Mouse (Mus musculus) forebrain, embryonic 14.5 days (tissue): ENCODE data around the gene Hoxa9. TPM values are rescaled to one million over a fixed set of nuclear protein-coding genes. Genes with fewer than 3 reads are reported as not detected.

Source experiments
- ATAC-seq: fragments of 200-750 bp; cut with Nextera tagmentation; 2 replicates; pipeline ENCODE4 v1.8.0; 2017; ENCODE audit warnings: mild to moderate bottlenecking, moderate library complexity
- DNase-seq: peaks from one replicate; pipeline ENCODE4 v3.0.0-alpha.2; 2015; ENCODE audit warnings: low spot score
- H3K27ac ChIP-seq: fragments of 300-500 bp; sonication (generic); 2 replicates; pipeline ENCODE4 v1.5.1; 2014; ENCODE audit warnings: low read depth, mild to moderate bottlenecking, control low read depth, low read length, moderate library complexity
- H3K27me3 ChIP-seq: fragments of 300-500 bp; sonication (generic); replicated peaks from 2 replicates; pipeline ENCODE4 v1.6.1; 2014; ENCODE audit warnings: low read length, control low read depth, mixed read lengths; ENCODE audit not compliant: control insufficient read depth, insufficient read depth
- H3K36me3 ChIP-seq: fragments of 300-500 bp; sonication (generic); 2 replicates; pipeline ENCODE4 v1.6.1; 2014; ENCODE audit warnings: low read length, control low read depth; ENCODE audit not compliant: control insufficient read depth, insufficient read depth
- H3K4me1 ChIP-seq: fragments of 300-500 bp; sonication (generic); 2 replicates; pipeline ENCODE4 v1.6.1; 2014; ENCODE audit warnings: antibody characterized with exemption, low read length, control low read depth; ENCODE audit not compliant: control insufficient read depth, insufficient read depth
- H3K4me2 ChIP-seq: fragments of 300-500 bp; sonication (generic); 2 replicates; pipeline ENCODE4 v1.6.1; 2014; ENCODE audit warnings: mild to moderate bottlenecking, control low read depth, low read length
- H3K4me3 ChIP-seq: fragments of 300-500 bp; sonication (generic); 2 replicates; pipeline ENCODE4 v1.5.1; 2014; ENCODE audit warnings: low read depth, low read length, control low read depth
- H3K9ac ChIP-seq: fragments of 300-500 bp; sonication (generic); 2 replicates; pipeline ENCODE4 v1.6.1; 2014; ENCODE audit warnings: mild to moderate bottlenecking, low read length, control low read depth, moderate library complexity
- H3K9me3 ChIP-seq: fragments of 300-500 bp; sonication (generic); replicated peaks from 2 replicates; pipeline ENCODE4 v1.6.1; 2016; ENCODE audit warnings: low read length, control low read depth, mixed read lengths; ENCODE audit not compliant: control insufficient read depth
- WGBS: fragments of 180-500 bp; shearing (Covaris S2); extraction: QIAGEN DNeasy Blood & Tissue Kit; methylation state at CpG from one replicate; pipeline ENCODE4 v1.1.7; 2014; 5-methylcytosine and 5-hydroxymethylcytosine counted together
- polyA plus RNA-seq: library from polyadenylated mRNA; unstranded; fragments of >200 nt; fragmentation: Nextera tagmentation; extraction: Ambion mirVana; gene quantifications from 2 replicates; pipeline ENCODE4 v1.2.1, GENCODE M21; 2014

Hoxa9 gene
- polyA plus RNA-seq, 1 experiment from 2014 or later = not detected

DNA sequence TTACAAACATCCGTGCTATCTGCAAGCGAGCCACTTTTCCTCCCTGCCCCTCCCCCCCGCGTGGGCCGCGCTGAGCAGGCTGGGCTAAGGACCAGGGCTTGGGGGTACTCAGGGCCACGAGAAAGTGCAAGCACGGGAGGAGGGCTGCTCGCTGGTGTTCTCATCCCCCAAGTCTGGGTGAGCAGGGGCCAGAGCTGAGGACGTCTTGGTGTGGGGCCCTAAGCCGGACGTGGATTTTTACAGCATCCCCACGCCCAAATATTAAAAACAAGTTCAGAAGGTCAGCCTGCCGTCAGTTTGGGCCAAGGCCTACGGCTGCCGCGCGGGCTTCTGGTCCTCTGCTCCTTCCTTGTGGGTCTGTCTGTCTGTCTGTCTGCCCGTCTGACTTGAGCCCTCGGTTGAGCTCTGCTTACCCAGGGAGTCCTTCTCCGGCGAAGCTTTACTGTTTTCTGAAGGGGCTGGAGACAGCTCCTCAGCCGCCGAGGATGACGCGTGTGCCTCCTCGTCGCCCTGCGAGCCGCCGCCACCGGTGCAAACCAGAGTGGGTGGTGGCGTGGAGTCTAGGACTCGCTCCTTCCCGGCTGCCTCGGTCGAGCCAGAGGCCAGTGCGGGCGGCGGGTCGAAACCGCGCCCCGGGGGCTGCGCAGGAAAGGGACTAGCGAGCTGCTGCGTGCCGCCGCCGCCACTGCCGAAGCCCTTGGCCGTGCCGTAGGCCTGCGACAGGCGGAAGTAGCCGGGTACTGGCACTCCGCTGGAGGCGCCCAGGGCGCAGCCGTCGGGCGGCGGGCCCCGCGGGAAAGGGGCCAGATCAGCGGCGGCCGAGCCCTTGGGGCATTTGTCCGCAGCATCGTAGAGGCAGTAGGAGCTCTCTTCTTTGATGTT lies 2.9 kb upstream of the Hoxa9 start:
- H3K36me3 ChIP-seq = no peaks in the 10 kb centered on the region
- H3K4me2 ChIP-seq = no peak overlapping the region
- no peak overlapping the region for H3K27ac ChIP-seq
- H3K9ac ChIP-seq = no peak overlapping the region
- no peaks in the 10 kb centered on the region for H3K4me1 ChIP-seq
- H3K27me3 ChIP-seq = peaks cover 94% of the 10 kb centered on the region
- 1% methylated on average over 68 of the region's 70 CpGs for WGBS
- H3K4me3 ChIP-seq = no peak overlapping the region
- ATAC-seq (no peak), DNase-seq (no peak)
- no peaks in the 10 kb centered on the region for H3K9me3 ChIP-seq

DNA sequence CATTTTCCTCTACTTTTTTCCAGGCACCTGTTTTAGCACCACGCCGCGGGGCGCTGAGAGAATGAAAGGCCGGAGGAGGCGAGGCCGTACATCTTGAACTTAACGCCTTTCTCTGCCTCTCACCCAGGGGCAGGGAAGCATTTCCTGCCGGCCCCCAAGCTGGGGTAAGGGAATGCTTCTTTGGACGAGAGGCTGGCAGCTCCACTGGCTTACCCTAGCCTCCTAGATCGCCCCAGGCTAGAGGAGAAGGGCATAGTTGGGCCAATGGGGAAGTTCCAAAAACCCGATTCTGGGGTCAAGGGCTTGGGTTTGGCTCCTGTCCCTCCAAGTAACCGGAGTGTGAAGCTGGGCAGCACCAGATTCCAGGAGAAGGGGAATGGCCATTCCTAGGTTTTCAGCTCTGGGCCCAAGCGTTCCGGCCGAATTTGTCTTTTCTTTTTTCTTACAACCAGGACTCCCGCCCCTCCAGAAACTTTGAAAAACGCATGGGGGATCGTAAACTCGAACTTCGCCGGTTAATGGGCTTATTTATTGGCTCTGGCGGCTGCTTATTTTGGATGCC lies 2.2 kb upstream of the Hoxa9 start:
- no peaks in the 10 kb centered on the region for H3K4me1 ChIP-seq
- no peak for ATAC-seq
- H3K9me3 ChIP-seq = no peaks in the 10 kb centered on the region
- no peak overlapping the region for H3K4me2 ChIP-seq
- H3K9ac ChIP-seq = no peak overlapping the region
- DNase-seq = no peak
- H3K36me3 ChIP-seq = no peaks in the 10 kb centered on the region
- 2% methylated on average over 23 of the region's 23 CpGs for WGBS
- no peak overlapping the region for H3K4me3 ChIP-seq
- peaks cover 93% of the 10 kb centered on the region for H3K27me3 ChIP-seq
- no peak overlapping the region for H3K27ac ChIP-seq

DNA sequence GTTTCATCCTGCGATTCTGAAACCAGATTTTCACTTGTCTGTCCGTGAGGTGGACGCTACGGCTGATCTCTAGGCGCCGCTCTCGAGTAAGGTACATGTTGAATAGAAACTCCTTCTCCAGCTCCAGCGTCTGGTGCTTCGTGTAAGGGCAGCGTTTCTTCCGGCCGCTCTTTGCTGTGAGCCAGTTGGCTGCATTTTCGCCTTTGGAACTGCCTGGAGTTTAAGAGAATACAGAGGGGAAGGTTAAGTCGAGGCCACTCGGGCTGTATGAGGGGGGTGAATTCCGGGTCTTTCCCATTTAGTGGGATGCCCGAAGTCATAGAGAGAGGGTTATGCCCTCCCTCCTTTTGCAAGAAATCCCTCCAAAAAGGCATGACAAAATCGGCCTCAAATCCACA lies 1.7 kb upstream of the Hoxa9 start:
- ATAC-seq (no peak), DNase-seq (no peak)
- no peak overlapping the region for H3K4me3 ChIP-seq
- no peak overlapping the region for H3K9ac ChIP-seq
- under 1% methylated on average over 18 of the region's 18 CpGs for WGBS
- no peaks in the 10 kb centered on the region for H3K36me3 ChIP-seq
- peaks cover 93% of the 10 kb centered on the region for H3K27me3 ChIP-seq
- no peak overlapping the region for H3K4me2 ChIP-seq
- no peaks in the 10 kb centered on the region for H3K4me1 ChIP-seq
- no peaks in the 10 kb centered on the region for H3K9me3 ChIP-seq
- H3K27ac ChIP-seq = no peak overlapping the region

DNA sequence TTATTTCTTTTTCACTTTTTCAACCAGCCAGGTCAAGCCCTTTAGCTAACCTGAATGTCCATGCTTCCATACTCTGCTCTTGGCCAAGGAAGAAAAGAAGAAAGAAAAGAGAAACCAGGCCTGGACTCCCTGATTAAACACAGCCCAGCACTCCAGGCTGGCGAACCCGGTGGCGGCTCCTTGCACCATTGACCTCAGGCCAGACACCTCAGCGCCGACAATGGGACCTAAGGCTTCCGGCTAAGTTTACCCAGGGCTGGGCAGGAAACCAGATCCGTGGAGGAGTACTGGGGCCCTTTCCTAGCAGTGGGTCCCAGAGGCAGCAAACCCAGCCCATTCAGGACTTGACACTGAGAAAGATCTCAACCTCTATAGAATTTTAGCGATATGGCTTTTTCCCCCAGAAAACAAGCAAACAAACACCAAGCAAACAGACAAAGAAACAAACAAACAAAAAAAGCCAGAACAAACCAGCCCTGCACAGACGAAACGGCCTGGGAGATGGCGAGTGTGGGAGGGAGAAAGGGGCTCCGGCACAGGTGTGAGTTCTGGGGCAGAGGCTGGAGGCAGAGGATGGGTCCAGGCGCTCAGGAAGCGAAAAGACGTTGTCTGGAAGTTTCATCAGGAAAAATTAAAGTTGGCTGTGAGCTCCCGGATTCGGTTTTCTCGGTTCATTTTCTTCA lies 1.1 kb upstream of the Hoxa9 start:
- ATAC-seq (no peak), DNase-seq (no peak)
- Histone ChIP-seq H3K9ac (no peak overlapping the region), H3K27ac (no peak overlapping the region), H3K9me3 (no peaks in the 10 kb centered on the region), H3K27me3 (peaks cover 93% of the 10 kb centered on the region), H3K36me3 (no peaks in the 10 kb centered on the region), H3K4me2 (no peak overlapping the region), H3K4me3 (no peak overlapping the region), H3K4me1 (no peaks in the 10 kb centered on the region)
- under 1% methylated on average over 18 of the region's 18 CpGs for WGBS

DNA sequence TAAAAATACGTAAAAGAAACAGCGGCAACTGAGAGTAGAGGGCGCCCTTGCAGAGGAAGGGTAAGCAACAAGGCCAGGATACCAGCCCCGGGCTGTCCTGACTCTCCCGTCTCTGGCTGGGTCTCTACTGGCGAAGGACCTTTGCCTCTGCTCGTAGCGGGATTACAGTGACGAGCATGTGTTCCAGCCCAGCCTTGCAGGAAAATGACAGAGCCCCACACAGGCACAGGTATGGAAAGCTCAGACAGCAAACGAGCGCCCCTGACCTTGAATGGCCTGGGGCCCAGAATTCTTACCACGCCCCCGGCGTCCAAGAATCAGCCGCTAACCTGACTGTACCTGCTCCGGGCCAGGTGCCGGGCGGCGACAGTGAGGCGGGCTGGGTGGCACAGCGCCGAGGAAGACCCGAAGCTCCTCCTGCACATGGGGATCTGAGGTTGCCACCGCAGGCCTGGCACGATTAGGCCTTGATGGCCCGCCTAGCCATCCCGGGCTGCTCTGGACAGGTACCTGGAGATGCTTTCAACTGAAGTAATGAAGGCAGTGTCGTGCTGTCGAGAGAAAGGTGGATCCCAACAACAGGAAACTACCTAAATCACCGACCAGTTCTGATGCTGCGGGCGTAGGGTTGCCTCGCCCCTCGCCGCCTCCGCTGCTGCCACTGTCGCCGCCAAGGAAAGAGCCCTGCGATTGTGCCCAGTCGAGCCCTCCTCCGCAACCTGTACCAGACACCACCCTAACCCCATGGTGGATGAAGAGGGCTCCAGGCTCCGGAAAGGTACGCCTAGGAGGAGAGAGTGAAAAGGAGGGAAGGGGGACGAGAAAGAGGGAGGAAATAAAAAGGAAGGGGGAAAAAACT lies 1.1 kb downstream of the Hoxa9 start:
- Histone ChIP-seq H3K9me3 (no peaks in the 10 kb centered on the region), H3K4me2 (no peak overlapping the region), H3K27ac (no peak overlapping the region), H3K4me3 (no peak overlapping the region), H3K27me3 (peaks cover 93% of the 10 kb centered on the region), H3K36me3 (no peaks in the 10 kb centered on the region), H3K4me1 (no peaks in the 10 kb centered on the region), H3K9ac (no peak overlapping the region)
- DNase-seq = no peak
- no peak for ATAC-seq
- under 1% methylated on average over 44 of the region's 44 CpGs for WGBS

DNA sequence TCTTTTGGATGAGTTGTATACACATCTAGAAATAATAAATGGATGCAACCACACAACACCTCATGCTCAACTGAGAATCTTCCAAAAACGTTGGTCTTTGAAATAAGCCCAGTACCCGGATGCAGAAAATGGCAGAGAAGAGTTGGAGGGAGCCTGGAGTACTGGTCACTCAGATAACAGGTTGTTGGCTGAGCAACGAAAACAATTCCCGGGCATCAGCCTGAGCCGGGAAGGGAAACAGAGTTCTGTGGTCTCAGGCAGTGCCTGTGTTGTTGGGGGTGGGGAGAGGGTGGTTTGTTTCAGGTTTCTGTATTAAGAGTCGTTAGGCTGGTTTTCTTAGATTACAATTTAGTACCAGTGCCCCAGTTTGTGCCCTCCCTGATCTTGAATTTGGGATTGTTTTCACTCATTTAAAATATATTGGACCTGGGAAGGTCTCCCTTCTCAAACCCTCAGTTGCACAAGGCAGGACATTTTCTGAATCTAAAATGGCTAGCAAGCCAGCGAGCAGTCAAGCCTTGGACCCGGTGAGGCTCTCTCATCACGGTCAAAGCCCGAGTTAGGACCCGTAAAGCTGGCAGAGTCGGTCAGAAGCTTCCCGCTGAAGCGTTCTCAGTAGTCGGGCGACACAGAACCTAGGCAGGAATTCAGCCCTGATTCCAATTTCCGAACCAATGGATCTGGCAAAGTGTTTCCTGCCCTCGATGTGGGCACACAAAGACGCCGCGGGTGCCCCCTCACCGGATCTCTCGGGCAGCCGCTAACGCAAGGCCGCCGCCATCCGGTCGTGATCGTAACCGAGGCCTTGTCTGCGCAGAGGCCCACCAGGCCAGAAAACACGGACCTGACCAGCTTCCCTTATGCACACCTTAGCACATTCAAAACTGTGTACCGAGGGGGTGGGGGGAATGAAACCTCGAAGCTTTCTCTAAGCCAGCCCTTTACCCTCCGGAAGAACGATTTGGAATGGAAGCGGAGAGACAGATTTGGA lies 2.1 kb downstream of the Hoxa9 start:
- Histone ChIP-seq H3K4me3 (no peak overlapping the region), H3K4me2 (no peak overlapping the region), H3K4me1 (no peaks in the 10 kb centered on the region), H3K9me3 (no peaks in the 10 kb centered on the region), H3K27me3 (peaks cover 93% of the 10 kb centered on the region), H3K9ac (no peak overlapping the region), H3K27ac (no peak overlapping the region), H3K36me3 (no peaks in the 10 kb centered on the region)
- no peak for DNase-seq
- WGBS = 1% methylated on average over 38 of the region's 38 CpGs
- ATAC-seq = no peak

DNA sequence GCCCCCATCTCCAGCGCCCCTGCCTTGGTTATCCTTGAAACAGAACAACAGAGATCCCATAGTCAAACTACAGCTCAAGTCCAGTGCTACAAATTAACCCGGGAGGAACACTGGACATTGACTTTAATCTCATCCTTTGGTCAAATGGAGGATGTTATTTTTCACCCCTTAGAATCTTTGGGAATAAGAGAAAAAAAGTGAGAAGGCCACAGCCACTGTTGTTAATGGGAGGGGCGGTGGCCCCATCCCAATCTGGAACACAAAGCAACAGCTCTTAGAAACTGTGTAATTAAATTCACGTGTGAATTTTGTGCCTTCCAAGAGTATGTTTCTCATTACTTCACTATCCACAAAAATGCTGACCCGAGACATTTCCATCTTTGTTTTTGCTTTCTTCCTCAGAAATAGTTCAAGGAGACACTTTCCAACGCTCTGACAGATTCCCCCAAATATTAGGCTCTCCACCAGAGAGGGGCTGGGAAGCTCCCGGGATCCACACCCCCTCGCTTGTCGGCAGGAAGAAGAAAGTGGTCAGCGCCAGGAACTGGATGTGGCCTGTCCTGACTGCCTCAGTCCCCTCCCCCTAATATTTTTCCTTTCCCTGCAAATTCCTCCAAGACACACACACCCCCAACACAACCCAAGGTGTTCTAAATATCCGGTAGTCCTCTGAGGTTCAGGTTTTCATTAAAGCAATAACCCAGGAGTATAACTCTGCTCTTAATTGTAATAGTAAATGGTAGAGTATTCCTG lies 3.2 kb downstream of the Hoxa9 start:
- ATAC-seq = no peak
- Histone ChIP-seq H3K36me3 (no peaks in the 10 kb centered on the region), H3K27ac (no peak overlapping the region), H3K9me3 (no peaks in the 10 kb centered on the region), H3K4me1 (no peaks in the 10 kb centered on the region), H3K4me3 (no peak overlapping the region), H3K9ac (no peak overlapping the region), H3K27me3 (peaks cover 93% of the 10 kb centered on the region), H3K4me2 (no peak overlapping the region)
- WGBS = 2% methylated on average over 11 of the region's 11 CpGs
- no peak for DNase-seq
